Mouse (Mus musculus) layer of hippocampus, postnatal 14 days (tissue): Measurements from ENCODE around the gene Fam168a. TPM values are rescaled to one million over a fixed set of nuclear protein-coding genes. Genes with fewer than 3 reads are reported as not detected.

ENCODE experiments used
- microRNA-seq, 2 experiments: library from miRNA; unstranded; fragments of <30 nt; microRNA quantifications; one replicate each; pipeline ENCODE4 v1.2.0; 2021
- total RNA-seq, 2 experiments: library from RNA; stranded (reverse); gene quantifications; 2 replicates each; pipeline ENCODE4 v1.2.3; 2021

Gene Fam168a
- total RNA-seq, 2 experiments from 2014 or later, result 271 to 273 TPM

Small RNAs within 50 kb of the gene (microRNA-seq; reads per million reads assigned to microRNA genes)
- 558 to 606 reads per million in 2 experiments for gene Mir3102

Other genes with a start within 250 kb of the Fam168a start
- gene Ucp3, start 233.6 kb upstream of the Fam168a start, total RNA-seq, result 1 to 10 TPM; 1.3 to 1.6 TPM
- 10 to 100 TPM; 75.7 to 85.9 TPM for gene Ucp2, start 213.3 kb upstream of the Fam168a start, total RNA-seq
- 1 to 10 TPM in 1 of 2 experiments, under 1 TPM in 1; 0.62 to 1.0 TPM for gene Dnajb13, start 191.7 kb upstream of the Fam168a start, total RNA-seq
- 10 to 100 TPM in 1 of 2 experiments, 1 to 10 TPM in 1; 7.6 to 10.6 TPM for gene Coa4, start 169.6 kb upstream of the Fam168a start, total RNA-seq
- gene Rab6a, start 99.2 kb upstream of the Fam168a start, total RNA-seq, result 100 to 1,000 TPM; 374 to 378 TPM
- 10 to 100 TPM; 57.7 to 62.5 TPM for gene Mrpl48, start 98.3 kb upstream of the Fam168a start, total RNA-seq
- 10 to 100 TPM; 85.3 to 86.1 TPM for gene Plekhb1, start 44.2 kb upstream of the Fam168a start, total RNA-seq
- gene Relt, start 156.8 kb downstream of the Fam168a start, total RNA-seq, result 10 to 100 TPM; 10.5 to 14.3 TPM
- gene Arhgef17, start 225.5 kb downstream of the Fam168a start, total RNA-seq, result 100 to 1,000 TPM; 113 to 117 TPM